Mouse (Mus musculus): ENCODE results near the gene Sec61a2.

Gene Sec61a2

DNA sequence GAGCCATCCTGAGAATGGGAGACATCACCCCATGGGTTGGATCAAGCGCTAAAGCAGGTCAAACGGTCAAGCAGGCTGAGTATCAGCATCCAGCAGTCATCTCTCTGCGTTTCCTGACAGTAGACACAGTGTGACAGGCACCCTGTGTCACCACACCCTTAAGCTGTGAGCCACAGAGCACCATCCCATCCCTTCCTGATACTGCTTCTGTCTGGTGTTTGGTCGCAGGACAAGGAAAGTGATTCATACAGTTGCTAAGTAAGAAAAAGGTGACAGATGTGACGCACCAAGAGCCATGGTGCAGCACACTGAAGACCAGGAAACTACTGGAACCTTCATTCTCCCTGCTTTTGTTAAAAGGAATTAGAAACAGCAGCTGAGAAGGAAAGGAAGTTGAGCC lies 6.4 kb downstream of the Sec61a2 start:
- DNase-seq (ENCODE audit: low spot score in 2 of 2) = no peak

DNA sequence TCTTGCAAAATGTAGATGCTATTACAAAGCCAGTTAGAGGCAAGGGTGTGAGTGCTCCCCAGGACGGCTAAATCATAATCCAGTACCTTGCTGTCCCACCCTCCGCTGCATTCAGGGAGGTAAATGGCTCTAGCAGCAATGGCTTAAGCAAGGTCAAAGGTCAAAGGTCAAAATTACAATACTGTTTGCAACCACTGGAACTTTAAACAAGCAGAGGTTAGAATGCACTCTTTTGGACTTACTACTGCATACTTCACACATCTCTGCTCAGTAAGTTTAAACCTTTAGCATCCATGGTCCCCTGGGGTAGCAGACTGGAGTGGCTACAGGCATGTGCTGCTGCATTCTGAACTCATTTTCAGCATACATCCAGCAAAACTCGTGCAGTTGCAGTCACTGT lies 17.8 kb downstream of the Sec61a2 start:
- DNase-seq (ENCODE audit: low spot score in 2 of 2) = no peak

DNA sequence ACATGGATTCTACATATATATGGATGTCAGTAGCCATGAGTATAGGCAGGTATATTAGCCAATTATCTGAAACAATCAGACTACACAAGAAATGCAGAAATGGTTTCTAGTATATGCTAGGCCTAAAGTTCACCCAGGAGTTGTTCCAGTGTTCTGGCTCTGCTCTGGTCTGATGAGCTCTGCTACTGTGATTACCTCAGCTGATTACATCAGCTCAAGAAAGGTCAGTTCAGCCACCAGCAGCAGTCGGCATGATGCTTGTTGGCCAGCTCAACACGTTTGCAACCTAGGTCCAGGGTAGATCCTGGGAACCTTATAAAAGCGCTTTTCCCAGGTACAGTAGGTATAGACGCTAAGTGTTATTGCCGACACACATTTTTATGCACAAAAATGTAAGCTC lies 25.5 kb downstream of the Sec61a2 start:
- no peak for DNase-seq (ENCODE audit: low spot score in 2 of 2)

DNA sequence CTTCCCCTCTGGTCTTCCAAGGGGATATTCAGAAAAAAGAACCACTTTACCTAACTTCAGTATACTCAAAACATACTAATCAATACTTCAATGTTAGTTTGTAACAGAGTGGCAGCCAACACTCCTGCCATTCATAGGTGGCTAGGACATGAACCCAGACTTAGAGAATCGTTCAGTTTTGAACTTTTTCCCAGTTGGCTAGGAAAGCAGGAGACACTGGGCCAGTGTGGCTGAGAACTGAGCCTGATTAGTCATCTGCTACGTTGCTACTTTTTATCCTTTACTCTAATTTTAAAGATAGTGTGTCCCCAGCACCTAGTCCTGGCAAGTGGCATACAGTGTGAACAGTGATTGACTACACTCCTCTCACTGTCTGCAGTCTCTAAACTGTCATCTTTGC lies 27.6 kb downstream of the Sec61a2 start:
- no peak for DNase-seq (ENCODE audit: low spot score in 2 of 2)

DNA sequence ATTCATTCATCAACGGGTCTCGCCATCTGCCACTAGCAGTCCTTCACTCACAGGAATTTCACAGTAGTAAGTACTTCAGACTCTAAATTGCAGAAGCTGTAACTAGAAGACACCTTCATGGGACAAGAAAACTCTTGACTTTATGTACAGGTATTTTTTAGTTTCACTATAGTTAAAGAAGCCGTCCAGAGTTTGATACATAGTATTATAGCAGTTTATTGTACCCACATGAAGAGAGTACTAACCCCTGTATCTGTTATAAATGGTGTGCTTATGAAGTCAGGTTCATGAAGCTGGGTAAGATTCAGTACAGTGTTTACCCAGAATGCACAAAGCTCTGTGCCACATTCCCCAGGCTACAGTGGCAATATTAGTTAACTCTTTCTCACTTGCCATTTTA lies 32.4 kb downstream of the Sec61a2 start, which contains the start of gene Gm13199:
Gene Gm13199 (minus strand): TSS at position 101 of the 400 bp plus-strand sequence.
- no peak for DNase-seq (ENCODE audit: low spot score in 2 of 2)

DNA sequence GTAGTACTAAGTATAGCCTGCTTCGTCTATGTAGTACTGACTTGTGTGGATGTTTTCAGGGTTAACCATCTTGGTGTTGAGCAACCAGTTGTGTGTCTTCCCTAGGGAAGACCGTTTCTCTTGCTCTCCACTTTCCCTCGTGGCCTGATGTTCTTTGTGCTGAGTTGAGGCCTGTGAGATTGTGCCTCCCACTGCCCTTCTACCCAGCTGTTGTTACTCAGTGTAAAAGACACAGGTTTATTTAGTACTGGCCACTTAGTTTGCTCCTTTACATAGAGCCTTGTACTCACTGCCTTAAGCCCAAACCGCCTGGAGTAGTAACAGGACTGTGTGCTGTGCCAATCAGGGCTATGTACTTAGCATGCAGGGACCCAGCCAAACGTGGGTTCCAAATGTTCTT lies 43.4 kb downstream of the Sec61a2 start:
- DNase-seq (ENCODE audit: low spot score in 2 of 2) = no peak

DNA sequence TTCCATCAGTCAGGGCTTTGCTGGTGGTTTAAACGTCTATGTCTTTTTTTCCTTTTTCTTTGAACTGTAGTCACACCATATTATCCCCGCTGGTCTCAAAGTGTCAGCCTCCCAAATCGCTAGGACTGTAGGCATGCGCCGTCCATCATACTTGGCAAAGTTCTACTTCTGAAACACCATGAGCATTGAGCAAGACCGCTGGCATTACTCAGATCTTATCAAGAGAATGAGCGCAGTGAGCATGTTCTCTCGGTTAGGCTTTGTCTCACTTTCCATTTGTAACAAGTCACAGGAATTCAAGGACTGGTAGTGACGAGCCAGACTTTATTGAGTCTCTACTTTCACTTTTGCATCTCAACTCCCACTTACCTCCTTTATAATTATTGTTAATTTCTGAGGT lies 44.1 kb downstream of the Sec61a2 start:
- DNase-seq (ENCODE audit: low spot score in 2 of 2) = no peak

DNA sequence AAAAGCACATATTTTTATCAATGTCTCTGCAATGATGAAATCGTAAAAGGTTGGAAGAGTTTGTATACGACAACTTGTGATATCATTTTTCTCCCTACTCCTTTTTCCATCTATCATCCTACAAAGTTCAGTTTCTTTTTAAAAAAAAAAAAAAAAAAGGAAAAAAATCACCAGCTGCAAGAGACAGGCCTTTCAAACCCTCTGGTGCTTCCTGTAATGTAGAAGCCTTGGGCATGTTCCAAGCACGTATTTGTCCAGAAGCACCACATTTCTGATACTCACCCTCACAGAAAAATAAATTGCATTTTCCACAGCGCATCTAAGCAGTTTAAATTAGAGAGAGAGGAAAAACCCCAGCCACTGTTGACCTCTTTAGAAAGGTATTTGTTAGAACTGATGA lies 49.4 kb downstream of the Sec61a2 start:
- DNase-seq (ENCODE audit: low spot score in 2 of 2) = no peak

DNA sequence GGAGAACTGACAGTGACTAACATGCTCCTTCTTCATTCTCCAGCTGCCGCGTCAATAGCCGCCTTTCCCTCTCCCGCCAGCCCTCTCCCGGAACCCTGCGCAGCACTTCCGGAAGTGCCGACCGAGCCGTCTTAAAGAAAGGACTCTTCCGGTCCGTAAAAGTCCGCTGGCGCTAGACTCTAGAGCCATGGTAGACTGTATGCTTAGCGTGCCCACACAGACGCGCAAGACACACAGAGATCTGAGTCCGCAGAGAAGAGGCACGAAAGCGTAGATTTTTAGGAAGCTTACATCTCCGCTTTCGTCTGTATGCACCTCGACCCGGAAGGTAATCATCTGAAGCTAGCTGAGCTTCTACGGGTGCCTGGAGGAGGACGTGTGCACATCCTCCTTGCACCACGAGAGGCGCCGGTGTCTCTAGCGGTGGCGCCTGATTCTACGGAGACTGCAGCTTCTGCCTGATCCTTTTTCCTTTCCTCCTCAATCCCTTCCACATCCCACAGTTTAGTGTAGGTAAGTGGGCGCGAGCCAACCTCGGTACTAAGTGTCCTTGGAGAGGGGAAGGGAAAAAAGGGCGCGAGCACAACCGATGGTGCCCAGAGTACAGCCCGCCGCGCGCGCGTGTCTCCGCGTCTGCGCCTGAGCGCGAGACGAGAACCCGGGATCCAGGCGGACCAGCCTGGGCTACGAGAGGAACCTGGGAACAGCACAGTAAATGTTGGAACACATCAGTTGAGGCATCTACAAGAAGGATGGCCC lies 50.2 kb downstream of the Sec61a2 start, which contains the start of the genes Nudt5 and Cdc123:
Gene Nudt5 (plus strand): TSS at position 147 of the 759 bp plus-strand sequence.
Gene Cdc123 (minus strand): TSS at position 292 of the 759 bp plus-strand sequence.
- peak; percentile 80 for DNase-seq (ENCODE audit: low spot score in 2 of 2)

DNA sequence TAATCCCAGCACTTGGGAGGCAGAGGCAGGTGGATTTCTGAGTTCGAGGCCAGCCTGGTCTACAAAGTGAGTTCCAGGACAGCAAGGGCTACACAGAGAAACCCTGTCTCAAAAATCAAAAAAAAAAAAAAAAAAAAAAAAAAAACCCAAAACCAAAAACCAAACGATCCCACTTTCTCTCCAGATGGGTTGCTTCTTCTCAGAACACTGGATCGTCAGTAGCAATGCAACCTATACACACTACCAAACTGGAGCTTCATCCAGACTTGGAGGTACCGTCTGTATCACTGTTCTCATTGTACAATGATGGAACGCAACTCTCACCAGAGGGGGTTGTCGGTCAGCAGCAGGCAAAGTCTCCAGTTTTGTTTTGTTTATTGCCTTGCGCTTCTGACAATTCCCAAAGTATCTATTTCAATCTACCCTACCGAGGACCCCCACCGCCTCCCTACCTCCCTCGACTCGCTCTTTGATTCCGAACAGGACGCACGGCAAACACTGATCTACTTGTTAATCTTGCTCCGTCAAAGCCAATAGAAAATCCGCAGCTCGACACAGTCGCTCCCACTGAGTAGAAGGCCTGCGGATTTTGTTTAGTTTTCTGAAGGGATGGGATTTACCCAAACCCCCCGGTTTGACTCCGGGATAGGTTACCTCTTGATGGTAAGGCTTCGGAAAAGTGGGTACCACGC lies 50.9 kb downstream of the Sec61a2 start:
- DNase-seq (ENCODE audit: low spot score in 2 of 2) = no peak

DNA sequence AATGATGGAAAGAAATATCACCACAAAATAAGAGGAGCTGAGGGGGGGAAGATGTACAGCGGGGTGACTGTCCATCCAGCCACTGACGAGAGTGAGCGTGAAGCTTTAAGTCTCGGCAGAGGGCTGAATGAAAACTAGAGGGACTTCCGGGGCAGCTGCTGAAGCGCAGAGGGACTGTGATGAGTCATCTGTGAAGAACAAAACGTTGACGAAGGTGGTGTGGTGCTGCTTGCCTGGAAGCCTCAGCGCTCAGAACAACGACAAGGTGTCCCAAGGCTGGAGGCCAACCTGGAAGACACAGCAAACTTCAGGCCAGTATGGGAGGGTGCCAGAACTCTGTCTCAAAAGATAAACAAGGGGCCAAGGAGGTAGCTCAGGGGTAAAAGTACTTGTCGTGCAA lies 54.4 kb downstream of the Sec61a2 start:
- DNase-seq (ENCODE audit: low spot score in 2 of 2) = no peak

DNA sequence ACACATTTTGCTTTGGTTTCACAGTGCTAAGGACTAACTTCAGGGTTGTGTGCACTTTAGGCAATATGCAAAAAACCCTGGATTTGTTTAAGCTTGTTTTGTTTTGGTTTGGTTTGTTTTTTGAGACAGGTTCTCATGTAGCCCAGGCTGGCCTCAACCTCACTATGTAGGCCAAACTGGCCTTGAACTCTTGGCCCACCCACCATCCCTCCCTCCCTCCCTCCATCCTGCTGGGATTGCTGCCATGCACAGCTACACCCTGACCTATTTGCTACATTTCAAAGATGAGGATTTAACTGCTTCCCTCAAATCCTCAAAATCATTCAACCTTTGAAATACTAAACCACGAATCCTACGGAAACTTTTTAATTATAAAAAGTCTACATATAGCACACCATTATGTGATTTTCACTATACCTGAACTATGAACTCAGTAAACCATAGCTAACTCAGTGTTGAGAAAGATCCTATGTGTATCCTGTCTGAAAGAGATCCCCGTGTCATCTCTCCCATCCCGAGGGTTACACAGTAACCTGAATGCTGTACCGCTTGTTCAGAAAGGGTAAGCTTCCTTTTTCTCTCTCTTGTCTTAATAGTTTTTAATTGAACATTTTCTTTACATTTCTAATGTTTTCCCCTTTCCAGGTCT lies 69.8 kb downstream of the Sec61a2 start:
- no peak for DNase-seq (ENCODE audit: low spot score in 2 of 2)

DNA sequence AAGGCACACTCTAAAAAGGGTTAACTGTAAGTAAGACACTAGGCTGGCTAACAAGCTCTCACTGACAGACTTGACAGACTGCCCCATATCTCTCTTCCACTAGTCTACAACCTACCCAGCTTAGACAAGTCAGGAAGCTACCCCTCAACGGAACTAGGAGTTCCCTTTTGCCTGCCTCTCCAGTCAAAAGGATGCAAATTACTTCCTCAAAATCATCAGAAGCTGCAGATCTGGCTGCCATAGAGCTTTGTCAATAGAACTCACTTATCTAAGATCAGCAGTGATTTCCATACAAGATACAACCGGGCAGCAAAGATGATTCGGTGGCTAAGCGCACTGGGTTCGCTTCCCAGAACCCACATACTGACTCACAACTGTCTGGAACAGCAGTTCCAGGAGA lies 70.5 kb downstream of the Sec61a2 start:
- DNase-seq (ENCODE audit: low spot score in 2 of 2) = no peak

DNA sequence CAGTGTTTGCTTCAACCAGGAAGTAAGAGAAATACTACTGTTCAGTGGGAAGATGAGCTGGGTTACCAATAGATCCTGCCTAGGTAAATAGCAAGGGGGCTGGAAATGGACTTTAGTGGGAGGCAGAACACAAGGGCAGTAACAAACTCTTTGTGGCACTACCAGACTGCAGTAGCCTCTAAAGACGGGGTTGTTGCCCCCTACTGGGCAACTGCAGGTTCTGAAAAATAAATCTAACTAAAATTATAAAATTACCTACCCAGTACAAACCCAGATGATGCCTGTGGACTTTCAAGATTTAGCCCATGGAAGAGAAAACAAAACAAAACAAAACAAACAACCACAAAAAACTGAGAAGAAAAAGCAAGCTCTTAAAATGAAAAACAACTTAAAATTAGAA lies 71.0 kb downstream of the Sec61a2 start:
- no peak for DNase-seq (ENCODE audit: low spot score in 2 of 2)

DNA sequence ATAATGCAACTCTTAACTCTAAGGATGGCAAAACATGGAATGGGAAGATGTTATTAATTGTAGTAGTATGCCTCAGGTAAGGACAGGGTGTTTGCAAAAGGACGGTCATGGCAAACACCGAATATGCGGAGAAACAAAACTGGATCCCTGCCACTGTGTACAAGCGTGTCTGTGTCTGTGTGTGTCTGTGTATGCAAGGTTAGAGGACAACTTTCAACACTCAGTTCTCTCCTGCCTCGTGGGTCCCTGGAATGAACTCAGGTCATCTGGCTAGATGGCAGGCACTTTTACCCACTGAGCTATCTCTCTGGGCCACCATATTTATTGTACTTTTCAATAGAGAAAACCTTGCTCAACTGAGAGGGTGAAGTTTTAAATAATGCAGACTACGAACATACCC lies 72.8 kb downstream of the Sec61a2 start:
- no peak for DNase-seq (ENCODE audit: low spot score in 2 of 2)

DNA sequence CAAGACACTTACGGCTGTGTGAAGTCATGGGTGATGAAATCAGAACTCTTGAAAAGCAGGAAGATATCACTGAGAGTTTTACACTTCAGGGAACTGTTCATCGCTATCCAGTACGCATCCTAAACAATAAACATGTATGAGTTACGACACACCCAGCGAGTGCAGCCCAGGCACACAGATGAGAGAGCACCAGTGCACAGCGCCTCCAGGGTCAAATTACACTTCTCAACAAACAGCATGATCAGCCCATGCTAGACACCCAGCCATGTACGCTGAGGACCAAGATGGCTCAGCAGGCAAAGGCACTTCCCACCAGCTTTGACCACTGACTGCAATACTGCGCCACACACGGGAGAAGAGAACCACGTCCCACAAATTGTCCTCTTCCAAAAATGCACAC lies 74.0 kb downstream of the Sec61a2 start:
- DNase-seq (ENCODE audit: low spot score in 2 of 2) = no peak
